Mouse (Mus musculus) erythroblast, embryonic 14.5 days (primary cell): ENCODE measurements around the gene Prkca. TPM values are rescaled to one million over a fixed set of nuclear protein-coding genes. Genes with fewer than 3 reads are reported as not detected.

Experiments used
- H3K27me3 ChIP-seq: 2 replicates; pipeline ENCODE4 v1.6.1; 2012; ENCODE audit warnings: inconsistent platforms; ENCODE audit not compliant: control insufficient read depth
- H3K36me3 ChIP-seq: 2 replicates; pipeline ENCODE4 v1.6.1; 2012; ENCODE audit warnings: mild to moderate bottlenecking, inconsistent platforms; ENCODE audit not compliant: control insufficient read depth
- H3K4me1 ChIP-seq: 2 replicates; pipeline ENCODE4 v1.6.1; 2012; ENCODE audit warnings: inconsistent platforms; ENCODE audit not compliant: control insufficient read depth
- H3K4me3 ChIP-seq: replicated peaks from 2 replicates; pipeline ENCODE3; 2012; ENCODE audit warnings: moderate library complexity, mild to moderate bottlenecking, inconsistent platforms
- H3K9me3 ChIP-seq: 2 replicates; pipeline ENCODE4 v1.6.1; 2012; ENCODE audit warnings: low read length, inconsistent platforms, mixed read lengths; ENCODE audit not compliant: control insufficient read depth
- GATA1 ChIP-seq: IDR thresholded peaks from 2 replicates; pipeline ENCODE4 v1.6.1; 2012; ENCODE audit warnings: low read length, inconsistent platforms, mixed read lengths
- TAL1 ChIP-seq: IDR thresholded peaks from 3 replicates; pipeline ENCODE4 v1.6.1; 2012; ENCODE audit warnings: low read length, inconsistent platforms, mixed read lengths
- polyA plus RNA-seq: library from polyadenylated mRNA; stranded (reverse); fragments of >175 nt; gene quantifications from 2 replicates; pipeline ENCODE4 v1.2.3, GENCODE M21; 2012

Prkca gene
- polyA plus RNA-seq, 1 experiment: 0.01 TPM

DNA sequence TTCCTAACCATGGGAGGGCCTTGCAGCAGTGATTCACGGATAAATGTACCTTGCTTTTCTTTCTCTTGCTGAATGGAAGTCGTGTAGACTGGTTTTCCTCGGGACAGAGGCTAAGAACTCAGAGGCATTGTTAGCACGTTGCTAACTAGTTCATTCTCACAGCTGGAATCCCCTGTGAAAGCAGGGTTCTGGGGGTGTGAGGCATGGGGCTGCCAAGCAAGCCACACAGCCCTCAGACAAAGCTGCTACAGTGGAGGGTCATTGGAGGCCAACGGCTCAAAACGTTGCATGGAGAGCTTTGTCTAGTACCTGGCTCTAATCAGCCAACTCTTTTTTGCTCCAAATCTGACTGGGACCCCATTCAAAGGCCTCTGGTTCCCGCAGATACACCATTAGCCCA, 309.4 kb downstream of the Prkca start:
- no peak for TF ChIP-seq TAL1
- no peak for TF ChIP-seq GATA1
- Histone ChIP-seq H3K9me3 (no peaks in the 10 kb centered on the region), H3K36me3 (no peaks in the 10 kb centered on the region), H3K4me1 (no peaks in the 10 kb centered on the region), H3K27me3 (no peaks in the 10 kb centered on the region), H3K4me3 (no peak overlapping the region)

DNA sequence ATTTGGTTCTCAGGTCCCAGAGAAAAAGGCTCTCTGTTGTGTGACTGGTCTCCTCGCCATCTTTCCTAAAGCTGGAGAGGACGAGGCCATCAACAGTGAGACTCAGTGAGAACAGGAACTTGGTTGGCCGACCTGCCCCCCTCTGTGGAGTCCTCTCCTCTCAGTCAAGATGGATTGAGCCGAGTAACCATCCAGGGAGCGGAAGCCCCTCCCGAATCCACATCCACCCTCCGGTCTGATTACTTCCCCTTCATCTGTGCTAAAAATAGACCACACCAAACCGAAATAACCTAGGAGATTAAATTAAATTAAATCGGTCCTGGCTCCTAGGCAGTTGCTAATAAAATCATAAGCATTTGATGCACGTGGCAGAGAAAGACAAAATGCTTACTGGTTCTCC, 311.2 kb downstream of the Prkca start:
- Histone ChIP-seq H3K27me3 (no peaks in the 10 kb centered on the region), H3K4me3 (no peak overlapping the region), H3K9me3 (no peaks in the 10 kb centered on the region), H3K36me3 (no peaks in the 10 kb centered on the region), H3K4me1 (no peaks in the 10 kb centered on the region)
- TF ChIP-seq GATA1 (no peak), TAL1 (no peak)

GRCm38 (mm10) chr11:108030956-108031604, 312.6 kb downstream of the Prkca start:
- H3K4me1 ChIP-seq: no peaks in the 10 kb centered on the region
- no peaks in the 10 kb centered on the region for H3K27me3 ChIP-seq
- no peaks in the 10 kb centered on the region for H3K9me3 ChIP-seq
- H3K4me3 ChIP-seq: no peak overlapping the region
- TF ChIP-seq GATA1 (no peak), TAL1 (no peak)
- no peaks in the 10 kb centered on the region for H3K36me3 ChIP-seq

- Histone ChIP-seq H3K4me1 (no peaks in the 10 kb centered on the region), H3K27me3 (no peaks in the 10 kb centered on the region), H3K36me3 (no peaks in the 10 kb centered on the region), H3K4me3 (no peak overlapping the region), H3K9me3 (no peaks in the 10 kb centered on the region)
- TF ChIP-seq GATA1: no peak
- no peak for TF ChIP-seq TAL1
Measured at GRCm38 (mm10) chr11:108029321-108029720, 314.4 kb downstream of the Prkca start.

DNA sequence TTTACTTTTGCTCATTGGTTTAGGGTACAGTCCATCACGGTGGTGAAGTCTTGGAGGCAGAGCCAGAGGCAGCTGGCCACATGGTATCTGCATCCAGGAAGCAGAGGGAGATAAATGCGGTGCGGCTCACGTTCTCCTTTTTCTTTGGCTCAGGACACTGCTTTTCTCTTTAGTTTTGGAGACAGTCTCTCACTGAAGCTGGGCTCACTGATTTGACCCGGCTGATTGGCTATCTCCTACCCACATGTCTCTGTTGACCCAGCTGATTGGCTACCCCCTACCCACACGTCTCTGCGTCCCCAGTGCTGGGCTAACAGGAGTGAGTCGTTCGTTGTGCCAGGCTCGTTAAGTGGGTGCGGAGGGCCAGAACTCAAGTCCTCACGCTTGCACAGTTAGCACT, 315.3 kb downstream of the Prkca start:
- Histone ChIP-seq H3K4me1 (no peaks in the 10 kb centered on the region), H3K4me3 (no peak overlapping the region), H3K36me3 (no peaks in the 10 kb centered on the region), H3K9me3 (no peaks in the 10 kb centered on the region), H3K27me3 (no peaks in the 10 kb centered on the region)
- TF ChIP-seq GATA1 (no peak), TAL1 (no peak)

DNA sequence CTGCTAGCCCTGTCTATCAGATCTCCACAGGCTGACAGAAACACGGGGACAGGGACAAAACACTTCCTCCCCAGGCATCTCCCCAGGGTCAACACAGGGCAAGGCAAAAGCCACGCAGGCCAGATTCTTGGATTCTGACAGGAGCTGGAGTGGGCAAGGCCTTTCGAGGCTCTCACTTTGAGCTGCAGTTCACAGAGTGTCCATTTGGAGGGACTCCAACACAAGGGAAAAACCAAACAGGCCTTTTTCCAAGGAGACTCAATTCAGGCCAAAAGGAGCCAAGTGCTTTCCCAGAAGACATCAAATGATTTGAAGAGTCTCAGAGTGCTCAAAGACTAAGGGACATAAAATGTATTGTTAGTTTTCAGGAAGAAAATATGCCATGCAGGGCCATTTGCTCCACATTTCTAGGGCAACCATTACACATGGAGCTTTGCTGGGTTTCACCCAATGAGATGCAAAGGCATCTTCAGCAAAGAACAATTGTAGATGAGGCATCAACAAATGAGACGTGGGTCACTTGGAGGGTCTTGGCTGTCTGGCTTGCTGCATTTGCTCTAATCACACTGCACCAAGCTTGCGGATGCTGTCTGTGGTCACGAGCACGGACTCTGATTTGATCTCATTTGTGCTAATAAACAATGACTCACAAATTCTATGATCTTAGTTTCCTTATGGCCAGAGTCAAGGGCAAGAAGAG, 317.9 kb downstream of the Prkca start:
- Histone ChIP-seq H3K4me3 (no peak overlapping the region), H3K9me3 (no peaks in the 10 kb centered on the region), H3K27me3 (no peaks in the 10 kb centered on the region), H3K4me1 (no peaks in the 10 kb centered on the region), H3K36me3 (no peaks in the 10 kb centered on the region)
- TF ChIP-seq TAL1 (no peak), GATA1 (no peak)

DNA sequence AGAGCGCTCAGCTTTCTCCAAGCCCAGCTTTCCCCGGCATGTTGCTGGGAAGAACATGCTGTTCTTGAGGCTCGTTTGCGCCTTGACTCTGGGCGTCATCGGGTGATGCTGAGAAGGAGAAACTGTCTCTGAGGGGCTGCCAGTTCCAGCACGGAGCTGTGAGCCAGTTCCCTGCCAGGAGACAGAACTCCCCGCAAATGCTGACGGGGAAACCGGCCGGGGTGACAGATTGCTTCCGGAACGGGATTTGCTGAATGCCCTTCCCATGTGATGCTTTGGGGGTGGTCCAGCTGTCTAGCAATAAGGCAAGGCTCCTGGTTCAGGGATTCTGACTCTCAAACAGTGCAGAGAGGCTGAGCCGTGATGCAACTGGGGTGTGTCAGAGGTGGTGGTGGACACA, 320.5 kb downstream of the Prkca start:
- Histone ChIP-seq H3K4me3 (no peak overlapping the region), H3K9me3 (no peaks in the 10 kb centered on the region), H3K36me3 (no peaks in the 10 kb centered on the region), H3K27me3 (no peaks in the 10 kb centered on the region), H3K4me1 (no peaks in the 10 kb centered on the region)
- TF ChIP-seq GATA1 (no peak), TAL1 (no peak)

DNA sequence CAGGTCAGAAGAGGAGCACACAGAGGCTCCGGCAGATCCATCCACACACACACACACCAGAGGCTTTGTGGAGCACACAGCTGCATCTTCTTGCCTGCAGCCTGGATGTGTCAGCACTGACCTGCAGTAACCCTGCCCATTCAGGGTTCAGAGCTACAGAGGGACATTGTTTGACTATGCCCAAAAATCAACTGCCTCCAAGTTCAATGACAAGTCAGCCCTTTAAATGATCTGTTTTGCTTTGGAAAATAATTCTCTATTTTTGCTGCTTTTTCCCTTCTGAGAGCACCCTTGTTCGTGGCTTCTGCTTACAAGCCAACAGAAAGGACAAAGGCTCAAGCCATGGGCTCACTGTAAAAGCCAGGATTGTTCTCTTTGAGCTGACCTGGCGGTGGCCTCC, 322.8 kb downstream of the Prkca start:
- Histone ChIP-seq H3K36me3 (no peaks in the 10 kb centered on the region), H3K4me1 (no peaks in the 10 kb centered on the region), H3K9me3 (no peaks in the 10 kb centered on the region), H3K27me3 (no peaks in the 10 kb centered on the region), H3K4me3 (no peak overlapping the region)
- TF ChIP-seq TAL1 (no peak), GATA1 (no peak)

GRCm38 (mm10) chr11:108015284-108015683, 328.4 kb downstream of the Prkca start:
- no peaks in the 10 kb centered on the region for H3K27me3 ChIP-seq
- no peaks in the 10 kb centered on the region for H3K4me1 ChIP-seq
- H3K36me3 ChIP-seq: no peaks in the 10 kb centered on the region
- H3K9me3 ChIP-seq: no peaks in the 10 kb centered on the region
- no peak overlapping the region for H3K4me3 ChIP-seq
- no peak for TF ChIP-seq TAL1

GRCm38 (mm10) chr11:108013390-108013789, 330.3 kb downstream of the Prkca start:
- TF ChIP-seq TAL1 (no peak), GATA1 (no peak)
- Histone ChIP-seq H3K4me1 (no peaks in the 10 kb centered on the region), H3K9me3 (no peaks in the 10 kb centered on the region), H3K27me3 (no peaks in the 10 kb centered on the region), H3K36me3 (no peaks in the 10 kb centered on the region), H3K4me3 (no peak overlapping the region)
